Mouse (Mus musculus) G1E (cell line): ENCODE data around the gene Nccrp1.

Experiments
- CTCF ChIP-seq: IDR thresholded peaks from 2 replicates; pipeline ENCODE4 v1.5.1; 2012; ENCODE audit warnings: low read depth, low read length, inconsistent platforms, mixed read lengths
- GATA1 ChIP-seq: IDR thresholded peaks from 2 replicates; pipeline ENCODE4 v1.6.1; 2012; ENCODE audit warnings: borderline replicate concordance, low read length, inconsistent platforms, mixed read lengths
- TAL1 ChIP-seq: conservative IDR thresholded peaks from 2 replicates; pipeline ENCODE4 v1.6.1; 2012; ENCODE audit warnings: low read depth, low read length, inconsistent platforms, mixed read lengths

GRCm38 (mm10) chr7:28572689-28573088 is 25.6 kb upstream of the Nccrp1 start:
- TF ChIP-seq CTCF, result no peak
- TF ChIP-seq TAL1, result no peak
- TF ChIP-seq GATA1, result no peak
